Mouse (Mus musculus) MN1 (cell line): Measurements from ENCODE around the gene Ttll11.

Source experiments
- DNase-seq: peaks from one replicate; pipeline ENCODE4 v3.0.0-alpha.2; 2016; ENCODE audit warnings: low spot score

Ttll11 gene

GRCm38 (mm10) chr2:35965883-35966513, 13.7 kb downstream of the Ttll11 start:
- no peak for DNase-seq

GRCm38 (mm10) chr2:35963280-35963679, 16.4 kb downstream of the Ttll11 start:
- no peak for DNase-seq

GRCm38 (mm10) chr2:35961593-35962127, 18.1 kb downstream of the Ttll11 start:
- peak; percentile 12 for DNase-seq

- DNase-seq = no peak
Observed at GRCm38 (mm10) chr2:35957471-35958140, 22.1 kb downstream of the Ttll11 start.

- no peak for DNase-seq
Observed at GRCm38 (mm10) chr2:35955211-35955610, 24.5 kb downstream of the Ttll11 start.

- DNase-seq = peak; percentile 55
Observed at GRCm38 (mm10) chr2:35952187-35952958, 27.3 kb downstream of the Ttll11 start.

GRCm38 (mm10) chr2:35944896-35945295, 34.8 kb downstream of the Ttll11 start:
- DNase-seq = no peak

GRCm38 (mm10) chr2:35942960-35943359, 36.8 kb downstream of the Ttll11 start:
- no peak for DNase-seq

- no peak for DNase-seq
Observed at GRCm38 (mm10) chr2:35935045-35935444, 44.7 kb downstream of the Ttll11 start.

GRCm38 (mm10) chr2:35933116-35933515, 46.6 kb downstream of the Ttll11 start:
- no peak for DNase-seq

- DNase-seq = peak; percentile 9
Observed at GRCm38 (mm10) chr2:35931619-35932018, 48.1 kb downstream of the Ttll11 start.

GRCm38 (mm10) chr2:35930498-35931149, 49.1 kb downstream of the Ttll11 start:
- peak; percentile 77 for DNase-seq

- DNase-seq = no peak
Observed at GRCm38 (mm10) chr2:35928133-35928532, 51.6 kb downstream of the Ttll11 start.

GRCm38 (mm10) chr2:35924947-35925346, 54.8 kb downstream of the Ttll11 start:
- DNase-seq = no peak

GRCm38 (mm10) chr2:35922956-35923355, 56.8 kb downstream of the Ttll11 start:
- no peak for DNase-seq

- no peak for DNase-seq
Observed at GRCm38 (mm10) chr2:35912090-35912489, 67.6 kb downstream of the Ttll11 start.

- no peak for DNase-seq
Observed at GRCm38 (mm10) chr2:35911675-35912074, 68.0 kb downstream of the Ttll11 start.

GRCm38 (mm10) chr2:35910740-35911139, 69.0 kb downstream of the Ttll11 start:
- DNase-seq = no peak

- no peak for DNase-seq
Observed at GRCm38 (mm10) chr2:35909353-35909752, 70.4 kb downstream of the Ttll11 start.

GRCm38 (mm10) chr2:35907578-35907977, 72.1 kb downstream of the Ttll11 start:
- DNase-seq = no peak

- DNase-seq = peak; percentile 89
Observed at GRCm38 (mm10) chr2:35906174-35906798, 73.4 kb downstream of the Ttll11 start.

GRCm38 (mm10) chr2:35900845-35901244, 78.9 kb downstream of the Ttll11 start:
- DNase-seq = no peak
